In genomic region chr13:29747347-29747647, GRCm38 (mm10) we compare ENCODE assay signal across 20 mouse cellular contexts.
DNase-seq lines count a peak whose midpoint lies in the region; ATAC-seq and TF ChIP-seq lines count a peak whose summit lies in the region.
"Had no signal": no experiment of that assay in that cellular context is flagged by ENCODE, and none has a peak within 500 bp of the region (broad histone marks: within the 10 kb centered on the region; RNA-seq: fewer than 3 reads in every experiment).

No protein-coding gene starts in this region.

- no peak overlapping the region for H3K4me3 ChIP-seq in stomach, embryonic 15.5 days (replicated peaks)
- no peak overlapping the region for H3K4me3 ChIP-seq in stomach, postnatal 0 days (ENCODE audit: low read depth, low read length)
- no peak overlapping the region for H3K4me3 ChIP-seq in stomach, embryonic 16.5 days (replicated peaks; ENCODE audit: low read length)
- no peak overlapping the region for H3K4me3 ChIP-seq in intestine, postnatal 0 days (ENCODE audit: low read depth, low read length)
- H3K4me3 ChIP-seq: erythroblast, embryonic 14.5 days; hindbrain, embryonic 12.5 days; intestine, embryonic 15.5 days; layer of hippocampus, adult 2 months; liver, embryonic 13.5 days; lung, embryonic 15.5 days; neural tube, embryonic 12.5 days had no signal

- no peaks in the 10 kb centered on the region for H3K9me3 ChIP-seq in stomach, embryonic 15.5 days
- no peaks in the 10 kb centered on the region for H3K9me3 ChIP-seq in stomach, postnatal 0 days (ENCODE audit: control insufficient read depth, low read length)
- no peaks in the 10 kb centered on the region for H3K9me3 ChIP-seq in stomach, embryonic 16.5 days (replicated peaks; ENCODE audit: control insufficient read depth, low read length)
- H3K9me3 ChIP-seq in intestine, postnatal 0 days (ENCODE audit: control insufficient read depth) = no peaks in the 10 kb centered on the region
- H3K9me3 ChIP-seq: hindbrain, embryonic 12.5 days; intestine, embryonic 15.5 days; liver, embryonic 13.5 days; lung, embryonic 15.5 days; neural tube, embryonic 12.5 days had no signal

- no peak overlapping the region for H3K9ac ChIP-seq in stomach, embryonic 15.5 days
- no peak overlapping the region for H3K9ac ChIP-seq in stomach, postnatal 0 days (ENCODE audit: low read length)
- no peak overlapping the region for H3K9ac ChIP-seq in stomach, embryonic 16.5 days (ENCODE audit: low read length)
- no peak overlapping the region for H3K9ac ChIP-seq in intestine, postnatal 0 days (ENCODE audit: low read depth, low read length)
- H3K9ac ChIP-seq: hindbrain, embryonic 12.5 days; intestine, embryonic 15.5 days; liver, embryonic 13.5 days; lung, embryonic 15.5 days; neural tube, embryonic 12.5 days had no signal

- no peak overlapping the region for H3K4me2 ChIP-seq in stomach, embryonic 15.5 days
- H3K4me2 ChIP-seq in stomach, postnatal 0 days (replicated peaks; ENCODE audit: low read depth) = no peak overlapping the region
- H3K4me2 ChIP-seq in stomach, embryonic 16.5 days (ENCODE audit: low read depth, low read length) = no peak overlapping the region
- H3K4me2 ChIP-seq in intestine, postnatal 0 days (replicated peaks; ENCODE audit: low read depth) = no peak overlapping the region
- H3K4me2 ChIP-seq: heart, embryonic 11.5 days; hindbrain, embryonic 12.5 days; intestine, embryonic 15.5 days; liver, embryonic 13.5 days; lung, embryonic 15.5 days; neural tube, embryonic 12.5 days had no signal

- TF ChIP-seq CTCF in stomach, postnatal 0 days (IDR thresholded peaks at IDR 0.05; ENCODE audit: low read depth) = no peak
- no peak for TF ChIP-seq CTCF in intestine, postnatal 0 days (IDR thresholded peaks at IDR 0.05; ENCODE audit: low read depth)

- 69% methylated on average over 3 of the region's 3 CpGs for WGBS in stomach, embryonic 15.5 days
- WGBS in stomach, postnatal 0 days = 68% methylated on average over 3 of the region's 3 CpGs
- 74% methylated on average over 3 of the region's 3 CpGs for WGBS in stomach, embryonic 16.5 days
- 76% methylated on average over 3 of the region's 3 CpGs for WGBS in intestine, postnatal 0 days

- H3K27me3 ChIP-seq in stomach, embryonic 15.5 days (replicated peaks) = no peaks in the 10 kb centered on the region
- H3K27me3 ChIP-seq in stomach, postnatal 0 days (ENCODE audit: control insufficient read depth, insufficient read depth, low read length) = no peaks in the 10 kb centered on the region
- no peaks in the 10 kb centered on the region for H3K27me3 ChIP-seq in stomach, embryonic 16.5 days (ENCODE audit: control insufficient read depth, insufficient read depth, low read length)
- no peaks in the 10 kb centered on the region for H3K27me3 ChIP-seq in intestine, postnatal 0 days (replicated peaks; ENCODE audit: control insufficient read depth, insufficient read depth, low read length)
- H3K27me3 ChIP-seq: hindbrain, embryonic 12.5 days; intestine, embryonic 15.5 days; liver, embryonic 13.5 days; lung, embryonic 15.5 days; neural tube, embryonic 12.5 days had no signal

- no peak for TF ChIP-seq EP300 in stomach, postnatal 0 days (optimal IDR thresholded peaks at IDR 0.05)

- ATAC-seq in frontal cortex, adult (ENCODE audit: low TSS enrichment) = peak; percentile 50
- ATAC-seq in stomach, embryonic 15.5 days (ENCODE audit: insufficient read depth, low FRiP score, low read depth) = no peak
- ATAC-seq in stomach, postnatal 0 days (ENCODE audit: low FRiP score, low TSS enrichment) = no peak
- ATAC-seq in stomach, embryonic 16.5 days (ENCODE audit: insufficient read depth, low FRiP score) = no peak
- no peak for ATAC-seq in intestine, postnatal 0 days

- H3K4me1 ChIP-seq in stomach, embryonic 15.5 days = peaks cover 14% of the 10 kb centered on the region
- H3K4me1 ChIP-seq in stomach, postnatal 0 days (replicated peaks; ENCODE audit: control insufficient read depth, insufficient read depth) = no peaks in the 10 kb centered on the region
- H3K4me1 ChIP-seq in stomach, embryonic 16.5 days (ENCODE audit: control insufficient read depth, insufficient read depth, low read length) = peaks cover 5% of the 10 kb centered on the region
- H3K4me1 ChIP-seq in intestine, postnatal 0 days (replicated peaks; ENCODE audit: control insufficient read depth, insufficient read depth, low read length) = no peaks in the 10 kb centered on the region

- H3K36me3 ChIP-seq in stomach, embryonic 15.5 days = no peaks in the 10 kb centered on the region
- H3K36me3 ChIP-seq in stomach, postnatal 0 days (ENCODE audit: control insufficient read depth, insufficient read depth, low read length) = no peaks in the 10 kb centered on the region
- no peaks in the 10 kb centered on the region for H3K36me3 ChIP-seq in stomach, embryonic 16.5 days (ENCODE audit: control insufficient read depth, insufficient read depth, low read length)
- H3K36me3 ChIP-seq in intestine, postnatal 0 days (ENCODE audit: control insufficient read depth, insufficient read depth) = no peaks in the 10 kb centered on the region
- H3K36me3 ChIP-seq: hindbrain, embryonic 12.5 days; intestine, embryonic 15.5 days; liver, embryonic 13.5 days; lung, embryonic 15.5 days; neural tube, embryonic 12.5 days had no signal

- 0 out of 2 replicates have a peak overlapping the region, but pooled peaks have one; percentile 18 for H3K27ac ChIP-seq in stomach, embryonic 15.5 days
- no peak overlapping the region for H3K27ac ChIP-seq in stomach, postnatal 0 days (replicated peaks)
- peak overlapping the region; percentile 62 for H3K27ac ChIP-seq in stomach, embryonic 16.5 days (ENCODE audit: low read length)
- H3K27ac ChIP-seq in intestine, postnatal 0 days (ENCODE audit: low read depth, low read length) = no peak overlapping the region
- H3K27ac ChIP-seq: intestine, embryonic 15.5 days; kidney, postnatal 0 days; liver, embryonic 13.5 days; neural tube, embryonic 12.5 days had no signal

- no peak for DNase-seq in frontal cortex, adult 2 months (ENCODE audit: extremely low spot score in 1 of 2, low spot score in 1 of 2)
- no peak for DNase-seq in stomach, postnatal 0 days (ENCODE audit: low spot score)
- DNase-seq in forelimb bud, embryonic 11.5 days (ENCODE audit: low read depth, low spot score) = peak; percentile 64
- no peak for DNase-seq in kidney, postnatal 4 days
- DNase-seq: heart, postnatal 10 days; liver, embryonic 13.5 days; lung, postnatal 4 days; thymus, adult 18-20 months had no signal

Comparison
In these comparisons a context has a peak if more than half of its experiments do, and no peak if none do; other contexts are left out.
1. H3K27ac ChIP-seq: peak in stomach, embryonic 15.5 days (single experiment) and stomach, embryonic 16.5 days (single experiment); none in stomach, postnatal 0 days (single experiment) and intestine, postnatal 0 days (single experiment).